Mouse (Mus musculus): ENCODE measurements around the gene Xpot. TPM values are rescaled to one million over a fixed set of nuclear protein-coding genes. Genes with fewer than 3 reads are reported as not detected.

Xpot gene
- polyA plus RNA-seq, 1 experiment from 2014 or later: 25.6 TPM

- WGBS: 45% methylated on average over 6 of the region's 6 CpGs
- H3K4me3 ChIP-seq (replicated peaks): no peak overlapping the region
- no peak overlapping the region for H3K9ac ChIP-seq (replicated peaks)
- peaks cover 39% of the 10 kb centered on the region for H3K27me3 ChIP-seq (replicated peaks)
- no peaks in the 10 kb centered on the region for H3K36me3 ChIP-seq
- no peak overlapping the region for H3K27ac ChIP-seq (replicated peaks)
- H3K4me2 ChIP-seq: peak overlapping the region; percentile 98; the same call in 1 of the 2 replicates
- peak; percentile 59 for ATAC-seq (ENCODE audit: low FRiP score)
- H3K9me3 ChIP-seq (replicated peaks): no peaks in the 10 kb centered on the region
- peaks cover 19% of the 10 kb centered on the region for H3K4me1 ChIP-seq
Measured at GRCm38 (mm10) chr10:121640150-121640930, 14.2 kb upstream of the Xpot start.

DNA sequence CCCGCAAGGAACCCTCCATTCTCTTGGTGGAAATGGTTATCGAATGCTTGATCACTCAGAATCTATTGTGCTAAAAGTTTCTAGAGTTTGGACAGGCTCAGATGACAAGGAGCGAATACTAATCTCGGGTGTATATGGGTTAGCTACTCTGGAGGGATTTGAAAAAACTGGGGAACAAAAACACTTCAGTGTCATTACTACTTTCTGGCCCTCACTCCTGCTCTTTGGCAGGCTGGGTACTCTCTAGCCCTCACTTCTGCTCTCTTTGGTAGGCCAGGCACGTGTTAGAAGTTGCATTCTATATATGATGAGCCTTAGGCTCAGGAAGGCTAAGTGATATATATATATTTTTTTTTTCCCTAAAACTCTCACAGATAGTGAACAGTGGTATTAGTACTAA lies 13.4 kb upstream of the Xpot start:
- Histone ChIP-seq H3K27me3 (replicated peaks) (peaks cover 38% of the 10 kb centered on the region), H3K4me1 (peaks cover 19% of the 10 kb centered on the region), H3K4me3 (replicated peaks) (no peak overlapping the region), H3K9me3 (replicated peaks) (no peaks in the 10 kb centered on the region), H3K27ac (replicated peaks) (no peak overlapping the region), H3K9ac (replicated peaks) (no peak overlapping the region), H3K36me3 (no peaks in the 10 kb centered on the region), H3K4me2 (no peak overlapping the region)
- 79% methylated on average over 5 of the region's 5 CpGs for WGBS
- ATAC-seq (ENCODE audit: low FRiP score): no peak

- Histone ChIP-seq H3K4me3 (replicated peaks) (no peak overlapping the region), H3K4me2 (no peak overlapping the region), H3K4me1 (peaks cover 6% of the 10 kb centered on the region), H3K9me3 (replicated peaks) (no peaks in the 10 kb centered on the region), H3K27me3 (replicated peaks) (peaks cover 7% of the 10 kb centered on the region; the same call in 1 of the 2 replicates), H3K27ac (replicated peaks) (no peak overlapping the region), H3K9ac (replicated peaks) (no peak overlapping the region), H3K36me3 (no peaks in the 10 kb centered on the region)
- WGBS: 90% methylated on average over 6 of the region's 6 CpGs
- ATAC-seq (ENCODE audit: low FRiP score): no peak
Measured at GRCm38 (mm10) chr10:121636276-121636675, 10.1 kb upstream of the Xpot start.

- Histone ChIP-seq H3K9me3 (replicated peaks) (no peaks in the 10 kb centered on the region), H3K4me3 (replicated peaks) (no peak overlapping the region), H3K4me1 (no peaks in the 10 kb centered on the region), H3K27ac (replicated peaks) (no peak overlapping the region), H3K9ac (replicated peaks) (no peak overlapping the region), H3K27me3 (replicated peaks) (no peaks in the 10 kb centered on the region), H3K4me2 (no peak overlapping the region), H3K36me3 (no peaks in the 10 kb centered on the region)
- 71% methylated on average over 1 of the region's 1 CpGs for WGBS
- no peak for ATAC-seq (ENCODE audit: low FRiP score)
Measured at GRCm38 (mm10) chr10:121634159-121634558, 8.0 kb upstream of the Xpot start.

DNA sequence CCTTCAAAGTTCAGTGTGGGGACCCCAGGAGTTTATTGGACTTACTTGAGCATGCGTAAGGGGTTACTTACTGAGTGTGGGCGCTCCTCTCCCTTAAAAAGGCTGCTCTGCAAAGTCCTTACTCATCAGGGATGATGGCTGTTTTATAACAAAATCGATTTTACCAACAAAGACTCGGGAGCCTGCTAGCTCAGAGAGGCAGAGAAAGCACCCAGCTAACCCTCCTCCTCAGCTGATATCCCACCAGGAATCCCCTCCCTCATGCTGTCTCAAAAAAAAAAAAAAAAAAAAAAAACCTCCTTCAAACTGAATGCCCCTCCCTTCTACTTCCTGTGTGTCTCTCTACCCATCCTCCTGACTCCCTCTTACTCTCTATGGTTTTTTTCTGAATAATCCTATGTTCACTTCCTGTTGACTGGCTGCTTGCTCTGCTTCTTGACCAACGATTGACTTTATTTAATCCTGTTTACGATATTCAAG lies 2.5 kb upstream of the Xpot start:
- no peak overlapping the region for H3K27ac ChIP-seq (replicated peaks)
- H3K9me3 ChIP-seq (replicated peaks): no peaks in the 10 kb centered on the region
- no peaks in the 10 kb centered on the region for H3K27me3 ChIP-seq (replicated peaks)
- WGBS: 90% methylated on average over 6 of the region's 6 CpGs
- H3K4me3 ChIP-seq (replicated peaks): no peak overlapping the region
- no peaks in the 10 kb centered on the region for H3K36me3 ChIP-seq
- H3K4me1 ChIP-seq: peaks cover 15% of the 10 kb centered on the region
- H3K4me2 ChIP-seq: no peak overlapping the region
- ATAC-seq (ENCODE audit: low FRiP score): no peak
- H3K9ac ChIP-seq (replicated peaks): no peak overlapping the region

- WGBS: 87% methylated on average over 10 of the region's 10 CpGs
- Histone ChIP-seq H3K9me3 (replicated peaks) (no peaks in the 10 kb centered on the region), H3K4me2 (no peak overlapping the region), H3K27ac (replicated peaks) (no peak overlapping the region), H3K36me3 (no peaks in the 10 kb centered on the region), H3K4me1 (peaks cover 16% of the 10 kb centered on the region), H3K27me3 (replicated peaks) (no peaks in the 10 kb centered on the region), H3K4me3 (replicated peaks) (peak overlapping the region; percentile 92; the same call in 1 of the 2 replicates), H3K9ac (replicated peaks) (no peak overlapping the region)
- ATAC-seq (ENCODE audit: low FRiP score): no peak
Measured at GRCm38 (mm10) chr10:121627216-121627852, 1.2 kb upstream of the Xpot start.

DNA sequence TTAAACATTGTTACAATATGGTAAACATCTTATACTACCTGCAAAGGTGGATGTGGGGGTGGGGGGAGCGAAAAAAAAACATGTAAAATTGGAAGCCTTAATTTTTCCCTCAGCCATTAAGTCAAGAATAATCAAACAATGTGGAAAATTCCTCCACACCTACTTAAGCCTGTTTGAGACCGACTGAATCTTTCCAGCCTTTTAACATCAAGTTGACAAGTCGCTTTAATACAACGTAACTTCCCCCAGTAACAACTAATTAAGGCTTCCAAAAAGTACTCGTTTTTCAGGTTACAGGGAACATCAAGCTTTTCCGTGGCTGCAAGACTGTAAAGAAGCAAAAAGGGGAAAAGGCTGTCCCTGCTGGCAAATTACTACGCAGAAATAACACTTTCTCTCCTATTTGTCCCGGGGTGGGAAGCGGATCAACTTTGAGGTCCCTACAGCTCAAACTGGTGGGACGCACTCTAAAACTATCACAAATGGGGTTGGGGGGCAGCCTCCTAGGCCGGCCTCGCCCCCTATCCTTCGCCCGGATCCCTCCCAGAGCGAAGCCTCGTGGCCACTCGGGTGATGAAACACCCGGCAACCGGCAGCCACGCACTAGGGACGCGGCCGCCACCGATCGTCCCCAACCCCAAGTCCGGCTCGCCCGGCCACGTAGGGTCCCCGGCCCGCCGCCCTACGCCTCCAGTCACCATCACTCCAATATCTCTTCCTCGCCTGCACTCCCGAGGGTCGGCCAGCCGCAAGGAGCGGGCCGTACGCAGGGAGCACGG lies 536 bp downstream of the Xpot start:
- Histone ChIP-seq H3K4me2 (peak overlapping the region; percentile 71), H3K9ac (replicated peaks) (peak overlapping the region; percentile 83), H3K4me3 (replicated peaks) (peak overlapping the region; percentile 92), H3K4me1 (peaks cover 16% of the 10 kb centered on the region), H3K36me3 (peaks cover 7% of the 10 kb centered on the region), H3K27me3 (replicated peaks) (no peaks in the 10 kb centered on the region), H3K9me3 (replicated peaks) (no peaks in the 10 kb centered on the region), H3K27ac (replicated peaks) (peak overlapping the region; percentile 94)
- 3% methylated on average over 40 of the region's 41 CpGs for WGBS
- no peak; the same call in 1 of the 2 replicates for ATAC-seq (ENCODE audit: low FRiP score)

- H3K36me3 ChIP-seq: peaks cover 10% of the 10 kb centered on the region
- H3K27ac ChIP-seq (replicated peaks): no peak overlapping the region; the same call in 1 of the 2 replicates
- H3K27me3 ChIP-seq (replicated peaks): no peaks in the 10 kb centered on the region
- H3K9me3 ChIP-seq (replicated peaks): no peaks in the 10 kb centered on the region
- WGBS: 18% methylated on average over 9 of the region's 9 CpGs
- ATAC-seq (ENCODE audit: low FRiP score): no peak
- H3K9ac ChIP-seq (replicated peaks): peak overlapping the region; percentile 83; the same call in 1 of the 2 replicates
- H3K4me1 ChIP-seq: peaks cover 16% of the 10 kb centered on the region
- H3K4me3 ChIP-seq (replicated peaks): peak overlapping the region; percentile 92
- H3K4me2 ChIP-seq: peak overlapping the region; percentile 71
Measured at GRCm38 (mm10) chr10:121625006-121625405, 1.1 kb downstream of the Xpot start.

GRCm38 (mm10) chr10:121623670-121624069 lies 2.5 kb downstream of the Xpot start:
- Histone ChIP-seq H3K4me3 (replicated peaks) (no peak overlapping the region), H3K36me3 (peaks cover 13% of the 10 kb centered on the region), H3K9ac (replicated peaks) (no peak overlapping the region), H3K4me1 (peaks cover 16% of the 10 kb centered on the region), H3K27ac (replicated peaks) (no peak overlapping the region), H3K27me3 (replicated peaks) (no peaks in the 10 kb centered on the region), H3K4me2 (no peak overlapping the region), H3K9me3 (replicated peaks) (no peaks in the 10 kb centered on the region)
- WGBS: 87% methylated on average over 7 of the region's 7 CpGs
- no peak for ATAC-seq (ENCODE audit: low FRiP score)

DNA sequence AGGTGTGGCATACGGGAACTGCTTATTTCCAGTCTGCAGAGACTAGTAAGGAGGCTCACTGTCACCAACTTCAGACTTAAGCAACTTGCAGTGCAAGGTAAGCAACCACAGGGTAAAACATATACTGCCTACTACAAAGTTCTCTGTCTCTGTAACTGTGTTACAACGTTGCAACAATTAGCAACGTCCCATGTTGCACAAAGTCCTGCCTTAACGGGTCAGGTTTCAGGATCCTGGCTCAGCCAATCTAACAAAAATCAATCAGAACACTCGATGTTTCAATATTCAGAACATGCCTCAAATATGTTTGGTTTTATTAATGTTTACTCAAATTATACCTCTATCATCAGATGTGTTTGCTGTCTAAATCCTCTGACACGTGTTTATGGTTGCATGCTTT lies 3.7 kb downstream of the Xpot start:
- H3K4me3 ChIP-seq (replicated peaks): no peak overlapping the region
- H3K9me3 ChIP-seq (replicated peaks): no peaks in the 10 kb centered on the region
- peaks cover 24% of the 10 kb centered on the region for H3K36me3 ChIP-seq
- no peak overlapping the region for H3K4me2 ChIP-seq
- H3K27me3 ChIP-seq (replicated peaks): no peaks in the 10 kb centered on the region
- no peak for ATAC-seq (ENCODE audit: low FRiP score)
- WGBS: 92% methylated on average over 6 of the region's 6 CpGs
- H3K4me1 ChIP-seq: peaks cover 16% of the 10 kb centered on the region
- H3K9ac ChIP-seq (replicated peaks): no peak overlapping the region
- no peak overlapping the region for H3K27ac ChIP-seq (replicated peaks)

DNA sequence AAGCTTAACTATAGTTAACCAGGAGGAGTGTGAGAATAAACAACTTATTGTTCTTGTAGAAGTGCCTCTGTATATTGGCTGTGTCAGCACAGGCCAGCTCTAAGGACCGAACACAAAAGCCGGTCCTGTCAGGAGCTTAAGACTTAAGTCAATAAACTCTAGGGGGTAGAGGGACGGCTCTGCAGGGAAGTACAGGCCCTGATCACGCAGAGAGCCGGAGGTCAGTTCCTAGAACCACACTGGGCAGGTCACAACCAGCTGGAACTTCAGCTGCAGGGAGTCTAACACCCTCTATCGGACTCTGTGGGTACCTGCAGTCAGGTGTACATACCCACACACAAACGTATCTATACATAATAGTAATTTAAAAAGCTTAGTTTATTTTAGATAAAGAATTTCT lies 10.2 kb downstream of the Xpot start:
- H3K36me3 ChIP-seq: peaks cover 72% of the 10 kb centered on the region

More for the DNA sequence above, 10.2 kb downstream of the Xpot start:
- Histone ChIP-seq H3K27ac (replicated peaks) (no peak overlapping the region), H3K9me3 (replicated peaks) (no peaks in the 10 kb centered on the region), H3K9ac (replicated peaks) (no peak overlapping the region), H3K27me3 (replicated peaks) (no peaks in the 10 kb centered on the region), H3K4me1 (no peaks in the 10 kb centered on the region), H3K4me2 (no peak overlapping the region), H3K4me3 (replicated peaks) (no peak overlapping the region)
- 51% methylated on average over 7 of the region's 7 CpGs for WGBS
- ATAC-seq (ENCODE audit: low FRiP score): no peak
